Mouse (Mus musculus) hindbrain, embryonic 12.5 days (tissue): ENCODE measurements at regions not wholly inside any gene's neighbourhood (a gene's known extent, or its start where the extent isn't known, plus 50 kb on each side); places are given as distances from the start of the nearest gene placed in this dataset.

Experiments used
- ATAC-seq: fragments of 200-750 bp; cut with Nextera tagmentation; 2 replicates; pipeline ENCODE4 v1.8.0; 2017; ENCODE audit warnings: moderate TSS enrichment; ENCODE audit not compliant: low FRiP score
- H3K27ac ChIP-seq: fragments of 300-500 bp; sonication (generic); 2 replicates; pipeline ENCODE4 v1.5.1; 2016; ENCODE audit warnings: mild to moderate bottlenecking
- H3K27me3 ChIP-seq: fragments of 300-500 bp; sonication (generic); 2 replicates; pipeline ENCODE4 v1.6.1; 2016; ENCODE audit warnings: mild to moderate bottlenecking
- H3K36me3 ChIP-seq: fragments of 300-500 bp; sonication (generic); 2 replicates; pipeline ENCODE4 v1.6.1; 2016; ENCODE audit warnings: mild to moderate bottlenecking
- H3K4me1 ChIP-seq: fragments of 300-500 bp; sonication (generic); 2 replicates; pipeline ENCODE4 v1.6.1; 2016
- H3K4me2 ChIP-seq: fragments of 300-500 bp; sonication (generic); replicated peaks from 2 replicates; pipeline ENCODE4 v1.6.1; 2016; ENCODE audit warnings: mild to moderate bottlenecking
- H3K4me3 ChIP-seq: fragments of 300-500 bp; sonication (generic); 2 replicates; pipeline ENCODE4 v1.5.1; 2016; ENCODE audit warnings: mild to moderate bottlenecking
- H3K9ac ChIP-seq: fragments of 300-500 bp; sonication (generic); 2 replicates; pipeline ENCODE4 v1.6.1; 2016; ENCODE audit warnings: mild to moderate bottlenecking, moderate library complexity
- H3K9me3 ChIP-seq: fragments of 300-500 bp; sonication (generic); replicated peaks from 2 replicates; pipeline ENCODE4 v1.6.1; 2016; ENCODE audit warnings: mild to moderate bottlenecking
- WGBS: fragments of 180-500 bp; shearing (Covaris S2); methylation state at CpG from one replicate; pipeline ENCODE4 v1.1.7; 2016; 5-methylcytosine and 5-hydroxymethylcytosine counted together

- Histone ChIP-seq H3K4me3 (no peak overlapping the region), H3K36me3 (no peaks in the 10 kb centered on the region), H3K9me3 (no peaks in the 10 kb centered on the region), H3K9ac (no peak overlapping the region), H3K4me2 (no peak overlapping the region), H3K27me3 (no peaks in the 10 kb centered on the region), H3K4me1 (peaks cover 3% of the 10 kb centered on the region; the same call in 1 of the 2 replicates), H3K27ac (no peak overlapping the region)
- no peak for ATAC-seq
- WGBS, result 67% methylated on average over 6 of the region's 6 CpGs
Measured at GRCm38 (mm10) chr4:55805255-55806051, 273.2 kb upstream of the Klf4 start.

GRCm38 (mm10) chr4:55802101-55802500 is 269.8 kb upstream of the Klf4 start:
- Histone ChIP-seq H3K36me3 (no peaks in the 10 kb centered on the region), H3K27ac (no peak overlapping the region), H3K4me1 (peaks cover 3% of the 10 kb centered on the region; the same call in 1 of the 2 replicates), H3K9ac (no peak overlapping the region), H3K4me3 (no peak overlapping the region), H3K4me2 (no peak overlapping the region), H3K9me3 (no peaks in the 10 kb centered on the region), H3K27me3 (no peaks in the 10 kb centered on the region)
- WGBS, result 84% methylated on average over 4 of the region's 4 CpGs
- no peak for ATAC-seq

- no peak overlapping the region for H3K4me2 ChIP-seq
- H3K4me1 ChIP-seq, result no peaks in the 10 kb centered on the region; the same call in 1 of the 2 replicates
- 85% methylated on average over 6 of the region's 6 CpGs for WGBS
- no peak for ATAC-seq
- H3K27ac ChIP-seq, result no peak overlapping the region
- no peak overlapping the region for H3K9ac ChIP-seq
- H3K27me3 ChIP-seq, result no peaks in the 10 kb centered on the region
- H3K9me3 ChIP-seq, result no peaks in the 10 kb centered on the region
- no peaks in the 10 kb centered on the region for H3K36me3 ChIP-seq
- H3K4me3 ChIP-seq, result no peak overlapping the region
Measured at GRCm38 (mm10) chr4:55798099-55798498, 265.8 kb upstream of the Klf4 start.

- Histone ChIP-seq H3K27ac (no peak overlapping the region), H3K27me3 (no peaks in the 10 kb centered on the region), H3K9me3 (no peaks in the 10 kb centered on the region), H3K9ac (no peak overlapping the region), H3K4me3 (no peak overlapping the region), H3K4me2 (no peak overlapping the region), H3K36me3 (no peaks in the 10 kb centered on the region), H3K4me1 (no peaks in the 10 kb centered on the region)
- ATAC-seq, result no peak
Measured at GRCm38 (mm10) chr4:55781329-55781847, 249.1 kb upstream of the Klf4 start.

GRCm38 (mm10) chr4:55779581-55779980 is 247.3 kb upstream of the Klf4 start:
- no peak overlapping the region for H3K4me2 ChIP-seq
- H3K9ac ChIP-seq, result no peak overlapping the region
- 75% methylated on average over 4 of the region's 4 CpGs for WGBS
- H3K27me3 ChIP-seq, result no peaks in the 10 kb centered on the region
- H3K9me3 ChIP-seq, result no peaks in the 10 kb centered on the region
- no peak for ATAC-seq
- no peaks in the 10 kb centered on the region for H3K4me1 ChIP-seq
- no peak overlapping the region for H3K27ac ChIP-seq
- H3K4me3 ChIP-seq, result no peak overlapping the region
- no peaks in the 10 kb centered on the region for H3K36me3 ChIP-seq

GRCm38 (mm10) chr4:55775858-55776257 is 243.6 kb upstream of the Klf4 start:
- WGBS, result 83% methylated on average over 7 of the region's 7 CpGs

GRCm38 (mm10) chr4:55774571-55774970 is 242.3 kb upstream of the Klf4 start:
- H3K27ac ChIP-seq, result no peak overlapping the region
- no peaks in the 10 kb centered on the region for H3K27me3 ChIP-seq
- H3K4me3 ChIP-seq, result no peak overlapping the region
- no peak overlapping the region for H3K9ac ChIP-seq
- no peaks in the 10 kb centered on the region for H3K4me1 ChIP-seq
- H3K9me3 ChIP-seq, result no peaks in the 10 kb centered on the region
- H3K36me3 ChIP-seq, result no peaks in the 10 kb centered on the region
- WGBS, result 86% methylated on average over 4 of the region's 4 CpGs
- H3K4me2 ChIP-seq, result no peak overlapping the region
- no peak for ATAC-seq

More at GRCm38 (mm10) chr4:55775858-55776257, 243.6 kb upstream of the Klf4 start:
- no peak for ATAC-seq
- Histone ChIP-seq H3K9ac (no peak overlapping the region), H3K4me2 (no peak overlapping the region), H3K9me3 (no peaks in the 10 kb centered on the region), H3K27me3 (no peaks in the 10 kb centered on the region), H3K36me3 (no peaks in the 10 kb centered on the region), H3K4me3 (no peak overlapping the region), H3K4me1 (no peaks in the 10 kb centered on the region), H3K27ac (no peak overlapping the region)

GRCm38 (mm10) chr4:55769656-55770055 is 237.4 kb upstream of the Klf4 start:
- Histone ChIP-seq H3K27ac (no peak overlapping the region), H3K9me3 (no peaks in the 10 kb centered on the region), H3K36me3 (no peaks in the 10 kb centered on the region), H3K4me1 (no peaks in the 10 kb centered on the region), H3K27me3 (no peaks in the 10 kb centered on the region), H3K9ac (no peak overlapping the region), H3K4me3 (no peak overlapping the region), H3K4me2 (no peak overlapping the region)
- ATAC-seq, result no peak
- WGBS, result 88% methylated on average over 3 of the region's 3 CpGs

GRCm38 (mm10) chr4:55768325-55768724 is 236.1 kb upstream of the Klf4 start:
- WGBS, result 90% methylated on average over 6 of the region's 6 CpGs
- Histone ChIP-seq H3K27ac (no peak overlapping the region), H3K9me3 (no peaks in the 10 kb centered on the region), H3K36me3 (no peaks in the 10 kb centered on the region), H3K4me2 (no peak overlapping the region), H3K4me1 (no peaks in the 10 kb centered on the region), H3K4me3 (no peak overlapping the region), H3K9ac (no peak overlapping the region), H3K27me3 (no peaks in the 10 kb centered on the region)
- ATAC-seq, result no peak

GRCm38 (mm10) chr4:55767133-55767532 is 234.9 kb upstream of the Klf4 start:
- ATAC-seq, result no peak
- Histone ChIP-seq H3K4me1 (no peaks in the 10 kb centered on the region), H3K27ac (no peak overlapping the region), H3K36me3 (no peaks in the 10 kb centered on the region), H3K4me3 (no peak overlapping the region), H3K4me2 (no peak overlapping the region), H3K9ac (no peak overlapping the region), H3K27me3 (no peaks in the 10 kb centered on the region), H3K9me3 (no peaks in the 10 kb centered on the region)
- 86% methylated on average over 4 of the region's 4 CpGs for WGBS

- Histone ChIP-seq H3K36me3 (no peaks in the 10 kb centered on the region), H3K27me3 (no peaks in the 10 kb centered on the region), H3K27ac (no peak overlapping the region), H3K4me1 (no peaks in the 10 kb centered on the region), H3K4me2 (no peak overlapping the region), H3K4me3 (no peak overlapping the region), H3K9ac (no peak overlapping the region), H3K9me3 (no peaks in the 10 kb centered on the region)
- ATAC-seq, result no peak
- 95% methylated on average over 2 of the region's 2 CpGs for WGBS
Measured at GRCm38 (mm10) chr4:55765780-55766179, 233.5 kb upstream of the Klf4 start.

GRCm38 (mm10) chr4:55763112-55763511 is 230.8 kb upstream of the Klf4 start:
- Histone ChIP-seq H3K9ac (no peak overlapping the region), H3K36me3 (no peaks in the 10 kb centered on the region), H3K9me3 (no peaks in the 10 kb centered on the region), H3K27ac (no peak overlapping the region), H3K27me3 (no peaks in the 10 kb centered on the region), H3K4me1 (no peaks in the 10 kb centered on the region), H3K4me2 (no peak overlapping the region), H3K4me3 (no peak overlapping the region)
- ATAC-seq, result no peak
- WGBS, result 84% methylated on average over 6 of the region's 6 CpGs

- Histone ChIP-seq H3K27me3 (no peaks in the 10 kb centered on the region), H3K4me3 (no peak overlapping the region), H3K27ac (no peak overlapping the region), H3K4me2 (no peak overlapping the region), H3K9me3 (no peaks in the 10 kb centered on the region), H3K4me1 (no peaks in the 10 kb centered on the region), H3K36me3 (no peaks in the 10 kb centered on the region), H3K9ac (no peak overlapping the region)
- no peak for ATAC-seq
- 83% methylated on average over 4 of the region's 4 CpGs for WGBS
Measured at GRCm38 (mm10) chr4:55762389-55762788, 230.1 kb upstream of the Klf4 start.
